Mouse (Mus musculus) layer of hippocampus, adult 2 months (tissue): ENCODE measurements around the gene Gm10638. TPM values are rescaled to one million over a fixed set of nuclear protein-coding genes. Genes with fewer than 3 reads are reported as not detected.

Experiments
- DNase-seq, 2 experiments: peaks; one replicate each; pipeline ENCODE4 v3.0.0; 2022; ENCODE audit warnings: low spot score in 2 of 2
- H3K27ac ChIP-seq: fragments of 200-600 bp; 2 replicates; pipeline ENCODE4 v1.8.1; 2022
- H3K4me3 ChIP-seq: fragments of 200-600 bp; 2 replicates; pipeline ENCODE4 v1.8.1; 2022; ENCODE audit warnings: mild to moderate bottlenecking
- CTCF ChIP-seq: fragments of 200-600 bp; conservative IDR thresholded peaks from 2 replicates; pipeline ENCODE4 v1.8.1; 2022; ENCODE audit warnings: antibody characterized with exemption, mild to moderate bottlenecking, moderate library complexity
- total RNA-seq, 2 experiments: library from RNA; stranded (reverse); gene quantifications; 2 replicates each; pipeline ENCODE4 v1.2.3; 2021

Gene Gm10638
- total RNA-seq, 2 experiments from 2014 or later = 2.5 to 3.2 TPM

DNA sequence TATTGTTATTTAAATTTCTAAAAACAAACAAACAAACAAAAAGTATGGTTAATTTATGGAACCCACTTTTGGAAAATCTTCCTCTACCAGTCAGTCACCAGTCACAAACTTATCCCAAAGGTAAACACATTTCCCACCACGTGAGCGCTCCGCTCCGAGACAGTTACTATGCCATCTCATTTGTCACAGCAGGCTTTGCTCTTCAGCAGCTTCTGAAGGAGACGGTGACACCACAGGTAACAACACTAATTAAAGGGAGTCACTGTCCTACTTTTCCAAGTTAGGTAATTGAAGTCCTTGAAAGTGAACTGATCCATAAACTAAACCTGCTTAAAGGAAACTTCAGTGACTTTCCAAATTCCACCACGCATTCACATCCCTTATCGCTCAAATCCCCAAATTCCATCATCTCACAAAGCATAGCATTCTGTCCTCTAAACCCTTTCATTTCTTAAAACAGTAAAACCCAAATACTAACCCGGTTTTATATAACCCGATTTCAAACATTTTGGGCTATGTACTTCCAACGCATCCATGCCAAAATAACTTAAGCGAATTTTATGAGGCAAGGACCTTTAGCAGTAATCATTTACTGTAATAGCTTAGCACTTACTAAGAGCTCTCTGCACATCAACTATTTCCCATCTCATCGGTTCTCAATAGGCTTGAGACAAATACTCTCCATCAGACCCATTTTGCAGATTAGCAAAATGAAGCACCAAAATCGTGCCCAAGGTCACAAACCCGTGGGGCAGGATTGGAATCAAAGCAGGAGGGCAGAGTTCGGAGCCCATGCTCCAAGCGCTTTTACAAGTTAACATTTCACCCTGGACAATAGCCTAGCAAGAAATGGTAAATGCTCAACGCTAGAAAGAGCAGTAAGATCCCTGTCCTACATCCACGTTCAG is 932 bp upstream of the Gm10638 start:
- Histone ChIP-seq H3K27ac (peak overlapping the region; percentile 99), H3K4me3 (peak overlapping the region; percentile 92)
- DNase-seq = no peak
- no peak for TF ChIP-seq CTCF

DNA sequence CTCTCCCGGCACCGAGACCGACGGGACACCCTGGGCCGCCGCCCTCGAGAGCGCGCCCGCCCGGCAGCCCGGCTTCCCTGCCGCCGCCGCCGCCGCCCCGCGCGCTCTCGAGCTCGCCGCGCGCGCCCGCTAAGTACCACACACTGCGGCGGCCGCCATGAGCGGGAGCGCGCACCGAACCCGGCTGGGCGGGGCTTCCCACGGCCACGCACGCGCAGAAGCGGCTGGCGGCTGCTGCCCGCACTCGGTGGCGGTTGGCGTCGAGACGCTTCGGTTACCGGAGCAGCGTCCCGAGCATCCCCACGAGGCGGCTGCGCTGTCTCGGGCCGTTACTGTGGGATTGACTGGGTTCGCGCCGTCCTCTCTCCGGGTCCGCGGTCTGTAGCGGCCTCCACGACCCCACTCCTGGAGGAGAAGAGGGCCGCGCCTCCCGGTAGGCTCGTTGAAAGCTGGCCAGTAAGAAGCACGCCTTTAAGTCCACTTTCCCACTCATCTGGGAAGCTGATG is 489 bp downstream of the Gm10638 start:
- peak; percentile 24; the same call in 1 of the 2 replicates for TF ChIP-seq CTCF
- peak; percentile 93 to 96 for DNase-seq
- H3K27ac ChIP-seq = peak overlapping the region; percentile 99
- H3K4me3 ChIP-seq = peak overlapping the region; percentile 92

DNA sequence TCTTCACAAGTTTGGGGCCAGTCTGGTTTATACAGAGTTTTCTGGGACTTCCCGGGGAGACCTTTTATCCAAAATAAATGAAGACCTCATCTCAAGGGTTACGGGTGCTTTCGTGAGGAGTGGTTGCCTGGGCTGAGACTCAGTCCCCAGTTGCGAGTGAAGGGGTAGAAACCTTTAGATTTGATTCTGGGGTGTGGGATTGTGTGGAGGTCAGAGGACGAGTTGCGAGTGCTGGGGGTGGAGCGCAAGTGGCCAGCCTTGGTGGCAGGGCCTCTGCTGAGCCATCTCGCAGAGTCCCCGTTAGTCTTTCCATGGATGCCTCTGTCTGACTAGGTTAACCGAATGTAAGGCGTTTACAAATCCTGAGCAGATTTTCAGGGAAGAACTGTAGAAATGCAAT is 1.0 kb downstream of the Gm10638 start:
- DNase-seq = no peak
- Histone ChIP-seq H3K27ac (peak overlapping the region; percentile 99), H3K4me3 (peak overlapping the region; percentile 92)
- TF ChIP-seq CTCF = no peak

DNA sequence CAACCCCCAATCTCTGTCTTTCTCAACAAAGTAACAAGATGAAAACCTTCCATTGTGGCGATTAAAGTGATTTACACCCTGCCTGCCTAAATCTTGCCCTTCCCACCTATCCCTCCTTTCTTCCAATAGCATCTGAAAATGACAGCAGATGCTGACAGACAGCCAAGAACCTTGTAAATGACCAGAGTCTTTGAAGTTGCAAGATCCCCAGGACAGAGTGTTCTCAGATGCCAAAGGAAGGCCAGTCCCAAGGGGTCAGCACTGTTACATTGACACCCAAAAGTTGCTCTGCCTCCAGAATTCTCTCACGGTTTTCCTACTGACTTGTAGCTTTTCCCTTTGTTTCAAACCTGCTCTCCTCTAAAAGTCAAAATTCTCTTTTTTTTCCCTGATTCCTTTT is 4.3 kb downstream of the Gm10638 start:
- H3K4me3 ChIP-seq = no peak overlapping the region
- no peak overlapping the region for H3K27ac ChIP-seq
- DNase-seq = no peak
- TF ChIP-seq CTCF = no peak

DNA sequence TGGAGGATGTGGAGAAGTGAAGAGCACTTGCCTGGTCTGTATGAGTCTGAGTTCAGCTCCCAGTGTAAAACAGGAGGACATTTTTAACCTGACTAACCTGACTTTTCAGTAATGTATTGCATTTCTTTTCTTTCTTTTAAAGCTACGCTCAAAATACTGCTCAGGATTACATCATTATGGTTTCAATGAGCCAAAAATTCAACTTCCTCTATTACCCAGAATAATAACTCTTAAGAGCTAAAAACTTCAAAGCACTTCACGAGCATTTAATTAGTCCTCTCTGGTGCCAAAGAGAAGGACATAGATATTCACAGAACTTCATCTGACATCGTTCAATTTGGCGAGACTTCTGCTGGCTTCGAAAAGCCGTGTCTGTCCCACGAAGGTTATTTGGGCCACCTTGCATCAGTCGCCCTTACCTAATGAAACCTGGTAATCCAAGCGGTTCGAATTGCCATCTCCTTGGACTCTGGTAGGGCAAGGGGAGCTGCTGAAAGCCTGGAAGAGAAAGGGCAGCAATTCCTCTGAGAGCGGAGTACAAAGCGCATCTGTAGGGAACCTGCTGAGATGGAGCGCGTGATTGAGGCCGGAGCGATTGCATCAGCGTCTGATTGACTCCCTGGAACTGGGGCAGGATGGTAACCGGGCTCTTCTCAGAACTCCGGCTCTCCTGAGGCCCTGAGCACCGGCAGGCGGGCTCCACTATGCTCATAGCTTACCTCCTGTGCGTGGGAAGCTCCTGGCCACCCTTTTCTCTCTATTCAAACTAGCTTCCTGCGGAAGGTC is 11.6 kb downstream of the Gm10638 start:
- Histone ChIP-seq H3K4me3 (peak overlapping the region; percentile 49), H3K27ac (peak overlapping the region; percentile 49)
- no peak for DNase-seq
- TF ChIP-seq CTCF = no peak

DNA sequence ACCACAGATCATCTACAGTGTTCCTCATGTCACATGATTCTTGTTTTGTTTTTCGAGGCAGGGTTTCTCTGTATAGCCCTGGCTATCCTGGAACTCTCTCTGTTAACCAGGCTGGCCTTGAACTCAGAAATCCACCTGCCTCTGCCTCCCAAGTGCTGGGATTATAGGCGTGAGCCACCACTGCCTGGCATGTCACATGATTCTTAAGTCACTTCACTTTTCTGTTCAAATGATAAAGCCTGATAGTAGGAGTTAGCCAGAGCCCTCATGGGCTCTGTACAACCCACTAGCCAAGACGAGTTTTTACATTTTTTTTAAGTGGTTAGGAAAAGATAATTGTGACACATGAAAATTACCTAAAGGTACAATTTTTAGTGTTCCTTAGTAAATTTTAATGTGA is 13.2 kb downstream of the Gm10638 start:
- Histone ChIP-seq H3K27ac (no peak overlapping the region; the same call in 1 of the 2 replicates), H3K4me3 (no peak overlapping the region)
- no peak for TF ChIP-seq CTCF
- no peak for DNase-seq

DNA sequence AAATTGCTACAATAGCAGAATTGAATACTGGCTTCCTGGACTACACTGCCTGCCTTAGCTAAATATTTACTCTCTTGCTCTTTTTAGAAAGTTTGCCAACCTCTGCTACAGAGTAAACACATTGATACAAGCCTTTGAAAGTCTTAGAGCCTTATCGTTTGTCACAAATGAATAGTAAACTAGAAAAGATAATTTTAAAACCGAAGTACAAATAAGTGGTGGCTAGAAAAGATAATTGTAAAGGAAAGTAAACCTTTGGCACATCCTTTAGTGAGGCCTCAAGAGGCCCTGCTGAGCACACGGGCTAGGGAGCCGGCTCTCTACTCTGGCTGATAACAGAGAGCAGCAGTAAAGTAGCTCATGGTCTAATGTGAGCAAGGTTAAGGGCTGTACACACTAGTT is 13.6 kb downstream of the Gm10638 start:
- Histone ChIP-seq H3K27ac (no peak overlapping the region), H3K4me3 (no peak overlapping the region)
- no peak for DNase-seq
- TF ChIP-seq CTCF = no peak

DNA sequence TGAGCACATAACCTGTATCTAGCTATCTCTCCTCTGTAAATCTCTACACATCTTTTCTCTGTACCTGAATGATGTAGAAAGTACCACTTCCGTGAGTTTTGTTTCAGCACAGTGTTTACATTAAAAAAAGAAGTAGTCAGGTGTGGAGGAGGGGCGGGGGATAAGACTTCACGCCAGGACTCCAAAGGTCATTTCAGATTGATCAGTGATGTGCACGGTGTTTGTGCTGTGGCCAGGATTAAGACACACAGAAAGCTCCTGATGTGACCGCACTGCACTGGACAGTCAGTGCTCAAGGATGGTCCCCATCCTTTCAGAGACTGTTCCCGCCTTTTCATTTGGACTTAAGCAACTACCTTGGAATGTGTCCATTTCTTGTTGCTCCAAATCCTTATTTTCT is 15.2 kb downstream of the Gm10638 start:
- no peak for DNase-seq
- H3K4me3 ChIP-seq = no peak overlapping the region
- H3K27ac ChIP-seq = no peak overlapping the region
- no peak for TF ChIP-seq CTCF

DNA sequence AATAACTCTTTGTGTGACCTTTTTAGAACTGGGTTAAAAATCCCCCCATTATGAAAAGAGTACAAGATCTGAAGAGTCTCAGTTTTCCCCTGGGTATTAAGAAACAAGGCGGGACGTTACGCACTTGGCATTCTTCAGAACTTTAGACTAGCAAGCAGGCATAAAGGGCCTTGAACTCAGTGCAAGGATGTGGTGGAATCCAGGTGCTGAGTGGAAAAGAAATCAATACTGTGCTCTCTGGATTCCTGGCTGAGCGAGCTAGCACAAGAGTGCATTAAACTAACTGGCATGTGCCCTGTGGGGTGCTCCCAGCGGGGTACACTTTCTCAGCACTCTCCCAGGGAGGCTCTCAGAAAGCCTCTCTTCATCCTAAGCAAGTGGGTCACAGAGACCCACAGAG is 17.3 kb downstream of the Gm10638 start:
- DNase-seq = no peak
- no peak for TF ChIP-seq CTCF
- Histone ChIP-seq H3K4me3 (no peak overlapping the region), H3K27ac (no peak overlapping the region)

DNA sequence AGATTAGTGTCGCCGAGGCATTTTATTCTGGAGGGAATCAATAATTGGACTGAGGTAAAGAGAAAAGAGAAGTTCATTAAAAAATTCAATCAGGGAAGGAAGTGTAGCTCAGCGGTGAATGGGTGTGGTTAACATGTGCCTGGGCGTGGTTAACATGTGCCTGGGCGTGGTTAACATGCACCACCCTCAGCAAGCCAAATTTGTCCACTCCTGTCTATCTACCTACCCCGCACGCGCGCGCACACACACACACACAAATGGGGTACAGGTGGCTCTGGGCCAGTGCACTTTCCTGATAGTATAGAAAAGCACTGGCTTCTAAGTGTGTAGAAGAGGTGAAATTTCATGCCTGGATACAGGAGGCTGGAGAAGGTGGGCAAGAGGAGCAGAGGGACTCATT is 19.7 kb downstream of the Gm10638 start:
- no peak for TF ChIP-seq CTCF
- Histone ChIP-seq H3K27ac (no peak overlapping the region), H3K4me3 (no peak overlapping the region)
- DNase-seq = no peak

DNA sequence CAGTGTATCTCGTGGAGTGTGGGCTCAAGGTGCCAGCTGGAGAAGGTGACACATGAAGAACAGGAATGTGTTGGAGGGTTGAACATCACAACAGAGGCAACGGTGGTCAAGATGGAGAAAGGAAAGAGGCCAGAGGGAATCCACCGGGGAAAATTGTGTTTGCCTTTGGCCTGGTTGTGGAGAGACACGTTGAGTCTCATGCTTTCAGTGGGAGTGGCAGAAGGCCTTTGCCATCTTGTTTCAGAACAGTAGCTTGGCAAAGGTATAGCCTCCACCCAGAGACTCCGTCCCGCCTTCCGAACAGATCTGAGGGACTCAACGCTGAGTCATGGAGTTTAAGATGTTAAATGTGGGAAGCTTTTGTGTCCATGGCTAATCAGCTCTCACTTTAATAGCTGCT is 20.2 kb downstream of the Gm10638 start:
- DNase-seq = no peak
- TF ChIP-seq CTCF = no peak
- Histone ChIP-seq H3K4me3 (no peak overlapping the region), H3K27ac (no peak overlapping the region)

DNA sequence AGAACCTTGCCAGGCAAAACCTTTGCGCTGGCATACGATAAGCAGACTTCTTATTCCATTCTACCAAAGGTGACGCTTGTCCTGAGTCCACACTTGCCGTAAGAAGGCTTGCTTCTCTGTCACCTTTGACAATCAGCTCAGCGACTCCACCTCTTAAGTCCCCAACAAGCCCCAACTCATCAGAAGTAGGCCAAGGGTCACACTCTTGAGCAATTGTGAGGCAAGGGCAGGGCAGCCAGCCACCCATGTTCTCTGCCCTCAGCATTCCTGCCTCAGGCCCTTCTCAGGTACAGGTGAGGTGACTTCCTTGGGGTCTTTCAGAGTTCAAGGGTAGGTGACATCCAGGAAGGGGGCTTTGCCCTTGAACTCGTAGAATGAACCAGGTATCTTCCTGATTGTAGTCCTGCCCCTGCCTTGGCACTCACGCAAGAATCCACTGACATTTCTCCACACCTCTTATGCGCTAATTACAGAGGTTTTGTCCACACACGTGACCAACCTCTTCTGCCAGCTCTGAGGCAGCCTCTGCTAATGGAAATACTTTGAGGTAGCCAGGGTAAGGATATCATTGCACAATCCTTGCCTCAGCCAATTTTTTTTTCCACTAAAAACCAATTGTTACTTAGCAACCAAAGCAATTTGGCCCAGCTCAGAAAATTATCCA is 21.2 kb downstream of the Gm10638 start:
- Histone ChIP-seq H3K27ac (peak overlapping the region; percentile 81), H3K4me3 (no peak overlapping the region)
- peak in 1 of 2 experiments; percentile 32 for DNase-seq
- TF ChIP-seq CTCF = no peak

DNA sequence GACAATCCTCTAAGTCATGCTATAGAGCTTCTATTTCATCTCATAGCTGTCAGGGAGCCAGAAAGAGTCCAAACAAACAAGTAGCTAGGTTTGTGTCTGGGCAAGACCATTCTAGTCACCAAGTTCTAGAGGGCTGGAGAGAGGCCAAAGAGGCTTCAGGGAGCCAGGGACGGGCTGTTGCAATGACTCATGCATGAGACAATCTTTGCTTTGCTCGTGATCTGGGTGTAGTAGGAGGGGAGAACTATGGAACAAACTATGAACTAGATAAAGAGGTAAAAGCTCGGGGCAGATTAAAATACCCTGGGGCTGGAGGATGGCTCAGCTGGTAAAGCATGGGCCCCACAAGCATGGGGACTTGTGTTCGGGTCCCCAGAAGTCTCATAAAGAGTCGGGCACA is 23.0 kb downstream of the Gm10638 start:
- DNase-seq = no peak
- Histone ChIP-seq H3K4me3 (no peak overlapping the region), H3K27ac (peak overlapping the region; percentile 81)
- TF ChIP-seq CTCF = no peak
